In genomic region chr14:75793110-75793509, GRCm38 (mm10) we compare ENCODE assay signal across 21 mouse cellular contexts. TPM values are rescaled to one million over a fixed set of nuclear protein-coding genes. Genes with fewer than 3 reads are reported as not detected.
DNase-seq lines count a peak whose midpoint lies in the region; ATAC-seq and TF ChIP-seq lines count a peak whose summit lies in the region.
"Had no signal": no experiment of that assay in that cellular context is flagged by ENCODE, and none has a peak within 500 bp of the region (broad histone marks: within the 10 kb centered on the region; RNA-seq: fewer than 3 reads in every experiment).

No protein-coding gene starts in this region.

- H3K9me3 ChIP-seq in liver, embryonic 16.5 days (replicated peaks; ENCODE audit: control insufficient read depth, low read length): no peaks in the 10 kb centered on the region
- H3K9me3 ChIP-seq in liver, embryonic 12.5 days (replicated peaks): no peaks in the 10 kb centered on the region
- no peaks in the 10 kb centered on the region for H3K9me3 ChIP-seq in liver, postnatal 0 days (ENCODE audit: low read length)
- H3K9me3 ChIP-seq in liver, embryonic 11.5 days (ENCODE audit: control insufficient read depth, low read length): no peaks in the 10 kb centered on the region
- H3K9me3 ChIP-seq: G1E had no signal

- H3K27ac ChIP-seq in liver, adult 2 months (replicated peaks; ENCODE audit: insufficient read depth, low read depth, low read length): peak overlapping the region; percentile 91
- no peak overlapping the region for H3K27ac ChIP-seq in liver, embryonic 16.5 days (ENCODE audit: low read length)
- no peak overlapping the region for H3K27ac ChIP-seq in liver, embryonic 12.5 days
- peak overlapping the region; percentile 86 for H3K27ac ChIP-seq in liver, postnatal 0 days (ENCODE audit: low read depth)
- H3K27ac ChIP-seq in liver, embryonic 11.5 days (ENCODE audit: low read depth, low read length): no peak overlapping the region

- H3K4me3 ChIP-seq in liver, adult 2 months (ENCODE audit: insufficient read depth, low read depth, low read length): no peak overlapping the region
- H3K4me3 ChIP-seq in liver, embryonic 16.5 days (ENCODE audit: low read depth, low read length): no peak overlapping the region
- no peak overlapping the region for H3K4me3 ChIP-seq in liver, embryonic 12.5 days
- no peak overlapping the region for H3K4me3 ChIP-seq in liver, postnatal 0 days (ENCODE audit: low read depth, low read length)
- H3K4me3 ChIP-seq in liver, embryonic 11.5 days (ENCODE audit: low read depth, low read length): no peak overlapping the region

- H3K27me3 ChIP-seq in liver, adult 2 months (ENCODE audit: control insufficient read depth, insufficient read depth, low read length): no peaks in the 10 kb centered on the region
- H3K27me3 ChIP-seq in liver, embryonic 16.5 days (ENCODE audit: control insufficient read depth, insufficient read depth, low read depth, low read length): no peaks in the 10 kb centered on the region; the same call in 1 of the 2 replicates
- peaks cover 19% of the 10 kb centered on the region for H3K27me3 ChIP-seq in liver, embryonic 12.5 days (replicated peaks)
- no peaks in the 10 kb centered on the region for H3K27me3 ChIP-seq in liver, postnatal 0 days (ENCODE audit: insufficient read depth, low read length)
- peaks cover under 1% of the 10 kb centered on the region; the same call in 1 of the 2 replicates for H3K27me3 ChIP-seq in liver, embryonic 11.5 days (replicated peaks; ENCODE audit: control insufficient read depth, insufficient read depth, low read length)
- H3K27me3 ChIP-seq: Patski had no signal

- peak; percentile 72; the same call in 1 of the 2 replicates for TF ChIP-seq EP300 in liver, postnatal 0 days (IDR thresholded peaks at IDR 0.05; ENCODE audit: low read depth)

- no peaks in the 10 kb centered on the region for H3K36me3 ChIP-seq in liver, adult 2 months (ENCODE audit: control insufficient read depth, insufficient read depth, low read length)
- H3K36me3 ChIP-seq in liver, embryonic 16.5 days (ENCODE audit: control insufficient read depth, insufficient read depth): no peaks in the 10 kb centered on the region
- H3K36me3 ChIP-seq in liver, embryonic 12.5 days: no peaks in the 10 kb centered on the region
- no peaks in the 10 kb centered on the region for H3K36me3 ChIP-seq in liver, postnatal 0 days (replicated peaks; ENCODE audit: insufficient read depth, low read length)
- no peaks in the 10 kb centered on the region for H3K36me3 ChIP-seq in liver, embryonic 11.5 days (ENCODE audit: control insufficient read depth, insufficient read depth, low read length)
- H3K36me3 ChIP-seq: G1E had no signal

- DNase-seq in liver, adult 2 months (ENCODE audit: extremely low read depth, low read depth, low spot score): peak; percentile 99
- no peak for DNase-seq in liver
- peak; percentile 61 for DNase-seq in liver, postnatal 0 days
- no peak for DNase-seq in liver, embryonic 11.5 days (ENCODE audit: low spot score)
- peak; percentile 30 for DNase-seq in fat pad, adult 2 months (ENCODE audit: extremely low read depth, low read depth, low spot score)
- no peak for DNase-seq in layer of hippocampus, adult 9-10 months (ENCODE audit: low spot score)
- DNase-seq: adrenal gland, adult 2 months; adrenal gland, adult 8-10 months; adrenal gland, postnatal 10 days; adrenal gland, postnatal 14 days; adrenal gland, postnatal 25 days; adrenal gland, postnatal 36 days; B cell, adult 2 months; cerebellum, adult 11 months; cerebellum, adult 11-12 months had no signal

- 28% methylated on average over 4 of the region's 4 CpGs for WGBS in liver, adult 2 months
- WGBS in liver, embryonic 16.5 days (ENCODE audit: insufficient replicate concordance): 75% methylated on average over 4 of the region's 4 CpGs
- 74% methylated on average over 4 of the region's 4 CpGs for WGBS in liver, embryonic 12.5 days (ENCODE audit: insufficient replicate concordance)
- 45% methylated on average over 4 of the region's 4 CpGs for WGBS in liver, postnatal 0 days (ENCODE audit: insufficient replicate concordance)
- 84% methylated on average over 4 of the region's 4 CpGs for WGBS in liver, embryonic 11.5 days

- H3K4me1 ChIP-seq in liver, adult 2 months (ENCODE audit: control insufficient read depth, insufficient read depth, low read length): peaks cover 32% of the 10 kb centered on the region
- no peaks in the 10 kb centered on the region for H3K4me1 ChIP-seq in liver, embryonic 16.5 days (ENCODE audit: control insufficient read depth, low read depth, low read length)
- peaks cover 2% of the 10 kb centered on the region for H3K4me1 ChIP-seq in liver, embryonic 12.5 days
- H3K4me1 ChIP-seq in liver, postnatal 0 days (ENCODE audit: insufficient read depth): peaks cover 16% of the 10 kb centered on the region
- H3K4me1 ChIP-seq in liver, embryonic 11.5 days (replicated peaks; ENCODE audit: control insufficient read depth, insufficient read depth, low read length): no peaks in the 10 kb centered on the region; the same call in 1 of the 2 replicates

- no peaks in the 10 kb centered on the region for H3K79me2 ChIP-seq in liver, adult 2 months (ENCODE audit: control insufficient read depth, insufficient read depth, low read length)

- no peak for TF ChIP-seq CTCF in liver, adult 2 months (IDR thresholded peaks at IDR 0.05; ENCODE audit: low read depth, low read length)
- TF ChIP-seq CTCF in liver, postnatal 0 days (IDR thresholded peaks at IDR 0.05; ENCODE audit: low read depth): no peak

- no peak for TF ChIP-seq POLR2A in liver, adult 2 months (IDR thresholded peaks at IDR 0.05; ENCODE audit: extremely low read depth, insufficient read depth, low read length)

- no peak overlapping the region for H3K4me2 ChIP-seq in liver, embryonic 16.5 days (ENCODE audit: low read depth, low read length)
- no peak overlapping the region for H3K4me2 ChIP-seq in liver, embryonic 12.5 days
- H3K4me2 ChIP-seq in liver, postnatal 0 days (ENCODE audit: low read depth, low read length): no peak overlapping the region
- no peak overlapping the region for H3K4me2 ChIP-seq in liver, embryonic 11.5 days

- no peak overlapping the region; the same call in 1 of the 2 replicates for H3K9ac ChIP-seq in liver, adult 2 months (ENCODE audit: low read depth, low read length)
- H3K9ac ChIP-seq in liver, embryonic 16.5 days (ENCODE audit: low read depth, low read length): no peak overlapping the region
- H3K9ac ChIP-seq in liver, embryonic 12.5 days: no peak overlapping the region
- no peak overlapping the region for H3K9ac ChIP-seq in liver, postnatal 0 days (replicated peaks)
- H3K9ac ChIP-seq in liver, embryonic 11.5 days (ENCODE audit: low read depth, low read length): no peak overlapping the region

- ATAC-seq in liver, embryonic 16.5 days (ENCODE audit: low read depth): peak; percentile 50; the same call in 1 of the 2 replicates
- no peak for ATAC-seq in liver, embryonic 12.5 days
- ATAC-seq in liver, postnatal 0 days: peak; percentile 89
- ATAC-seq in liver, embryonic 11.5 days (replicated peaks; ENCODE audit: low FRiP score): no peak
- ATAC-seq: activated CD4-positive, CD25-positive, alpha-beta regulatory T cell, adult 4 months; CD4-positive, CD25-positive, alpha-beta regulatory T cell, adult 4 months; Patski had no signal

RNA-seq across cellular contexts. Expression of gene Slc25a30, which starts 6.3 kb away (rescaled TPM):
- total RNA-seq in liver, adult 2 months (2014; rRNA removed): 10.5 and 14.8 TPM in 2 replicates
- polyA plus RNA-seq in liver, adult 2 months (2012; rRNA removed): 7.3 and 17.4 TPM in 2 replicates
- polyA plus RNA-seq in liver, embryonic 16.5 days (2015; fragmentation: Nextera tagmentation; extraction: Ambion mirVana): 1.3 and 1.6 TPM in 2 replicates
- polyA plus RNA-seq in liver, embryonic 12.5 days (2016; fragmentation: Nextera tagmentation; extraction: Ambion mirVana): 3.0 and 3.3 TPM in 2 replicates
- 13.6 and 13.7 TPM in 2 replicates for polyA plus RNA-seq in liver, postnatal 0 days (2015; fragmentation: Nextera tagmentation; extraction: Ambion mirVana)
- polyA plus RNA-seq in liver, embryonic 11.5 days (2014; fragmentation: Nextera tagmentation; extraction: Ambion mirVana): 6.4 and 7.3 TPM in 2 replicates

RNA-seq across cellular contexts. Expression of gene Cog3, which starts 38.8 kb away (rescaled TPM):
- 10.9 and 12.3 TPM in 2 replicates for total RNA-seq in liver, adult 2 months (2014; rRNA removed)
- polyA plus RNA-seq in liver, adult 2 months (2012; rRNA removed): 4.2 and 5.3 TPM in 2 replicates
- 6.4 and 7.0 TPM in 2 replicates for polyA plus RNA-seq in liver, embryonic 16.5 days (2015; fragmentation: Nextera tagmentation; extraction: Ambion mirVana)
- polyA plus RNA-seq in liver, embryonic 12.5 days (2016; fragmentation: Nextera tagmentation; extraction: Ambion mirVana): 11.7 and 12.1 TPM in 2 replicates
- 4.5 and 4.7 TPM in 2 replicates for polyA plus RNA-seq in liver, postnatal 0 days (2015; fragmentation: Nextera tagmentation; extraction: Ambion mirVana)
- polyA plus RNA-seq in liver, embryonic 11.5 days (2014; fragmentation: Nextera tagmentation; extraction: Ambion mirVana): 18.1 and 19.3 TPM in 2 replicates

RNA-seq across cellular contexts. Expression of gene Tpt1, which starts 51.8 kb away (rescaled TPM):
- total RNA-seq in liver, adult 2 months (2014; rRNA removed): 1,382 and 1,429 TPM in 2 replicates
- polyA plus RNA-seq in liver, adult 2 months (2012; rRNA removed): 1,392 and 1,422 TPM in 2 replicates
- 462 and 509 TPM in 2 replicates for polyA plus RNA-seq in liver, embryonic 16.5 days (2015; fragmentation: Nextera tagmentation; extraction: Ambion mirVana)
- polyA plus RNA-seq in liver, embryonic 12.5 days (2016; fragmentation: Nextera tagmentation; extraction: Ambion mirVana): 673 and 675 TPM in 2 replicates
- polyA plus RNA-seq in liver, postnatal 0 days (2015; fragmentation: Nextera tagmentation; extraction: Ambion mirVana): 874 and 942 TPM in 2 replicates
- 946 and 1,034 TPM in 2 replicates for polyA plus RNA-seq in liver, embryonic 11.5 days (2014; fragmentation: Nextera tagmentation; extraction: Ambion mirVana)

Comparison
In these comparisons a context has a peak if more than half of its experiments do, and no peak if none do; other contexts are left out.
1. DNase-seq: peak in liver, adult 2 months (single experiment), liver, postnatal 0 days (single experiment) and fat pad, adult 2 months (single experiment); none in liver (single experiment), liver, embryonic 11.5 days (single experiment) and layer of hippocampus, adult 9-10 months (single experiment).
2. H3K27ac ChIP-seq: peak in liver, adult 2 months (single experiment) and liver, postnatal 0 days (single experiment); none in liver, embryonic 16.5 days (single experiment), liver, embryonic 12.5 days (single experiment) and liver, embryonic 11.5 days (single experiment).
3. ATAC-seq: peak in liver, embryonic 16.5 days (single experiment) and liver, postnatal 0 days (single experiment); none in liver, embryonic 12.5 days (single experiment) and liver, embryonic 11.5 days (single experiment).